Mouse (Mus musculus): ENCODE measurements around the gene Ntrk1.

DNA sequence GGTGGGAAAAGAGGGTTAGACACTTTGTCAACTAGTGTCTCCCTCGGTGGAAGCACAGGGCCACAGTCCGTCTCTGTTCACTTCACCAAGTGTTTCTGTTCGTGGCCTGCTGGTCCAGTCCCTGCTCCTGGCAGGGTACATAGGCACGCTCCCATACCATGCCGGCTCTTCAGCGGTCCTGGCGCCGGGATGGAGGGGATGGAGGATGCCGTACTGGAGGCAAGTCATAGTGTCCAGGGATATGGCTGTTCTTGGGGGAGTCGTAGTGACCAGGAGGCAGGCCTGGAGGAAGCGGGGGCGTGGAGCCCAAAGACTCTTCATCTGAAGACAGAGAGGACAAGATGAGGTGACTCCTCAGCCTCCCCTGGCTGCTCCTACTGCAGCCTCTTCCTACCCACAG, 45.0 kb downstream of the Ntrk1 start:
- TF ChIP-seq EP300 (IDR thresholded peaks at IDR 0.05; ENCODE audit: insufficient read depth, low read depth, low read length) (no peak), CTCF (IDR thresholded peaks at IDR 0.05) (no peak)

Data from heart, adult 2 months (tissue).